ENCODE assay signal across 27 mouse cellular contexts in genomic region chr7:125717612-125718011, GRCm38 (mm10). TPM values are rescaled to one million over a fixed set of nuclear protein-coding genes. Genes with fewer than 3 reads are reported as not detected.
DNase-seq lines count a peak whose midpoint lies in the region; ATAC-seq and TF ChIP-seq lines count a peak whose summit lies in the region.
"Had no signal": no experiment of that assay in that cellular context is flagged by ENCODE, and none has a peak within 500 bp of the region (broad histone marks: within the 10 kb centered on the region; RNA-seq: fewer than 3 reads in every experiment).

No protein-coding gene starts in this region.

- H3K27me3 ChIP-seq in heart, postnatal 0 days (ENCODE audit: control insufficient read depth, insufficient read depth, low read length): no peaks in the 10 kb centered on the region
- 0 out of 2 replicates have a peak, but pooled peaks cover 2% of the 10 kb centered on the region for H3K27me3 ChIP-seq in cerebellum, adult 2 months (ENCODE audit: control insufficient read depth, insufficient read depth, low read length)
- H3K27me3 ChIP-seq: forebrain, embryonic 13.5 days; hindbrain, embryonic 15.5 days; limb, embryonic 13.5 days; liver, embryonic 13.5 days; midbrain, embryonic 13.5 days; neural tube, embryonic 13.5 days; Patski had no signal

- DNase-seq in adrenal gland, postnatal 14 days: peak; percentile 34
- no peak for DNase-seq in adrenal gland, adult 18-20 months (ENCODE audit: low spot score in 2 of 2)
- DNase-seq in heart, postnatal 0 days (ENCODE audit: low spot score): no peak
- no peak for DNase-seq in heart, adult 9 months (ENCODE audit: low spot score in 2 of 2)
- peak; percentile 28 for DNase-seq in lung, postnatal 14 days
- no peak for DNase-seq in lung, adult 2 months
- no peak for DNase-seq in cerebellum, adult 2 months
- DNase-seq: cerebellum, adult 9-10 months; cerebellum, postnatal 36 days; gastrocnemius, postnatal 14 days; heart, postnatal 10 days; liver, embryonic 13.5 days; lung, embryonic 14.5 days; lung, postnatal 4 days; right cerebral cortex, postnatal 14 days; thymus, postnatal 4 days had no signal

- TF ChIP-seq EP300 in heart, postnatal 0 days (IDR thresholded peaks at IDR 0.05; ENCODE audit: low read depth): no peak

- ATAC-seq in heart, postnatal 0 days (ENCODE audit: insufficient read depth, low read depth): no peak
- ATAC-seq: forebrain, embryonic 13.5 days; inflammation-experienced regulatory T-cells, adult 6 months; midbrain, embryonic 13.5 days; Patski had no signal

- H3K9ac ChIP-seq in heart, postnatal 0 days (replicated peaks; ENCODE audit: low read depth, low read length): no peak overlapping the region
- H3K9ac ChIP-seq: forebrain, embryonic 13.5 days; hindbrain, embryonic 15.5 days; limb, embryonic 13.5 days; liver, embryonic 13.5 days; lung, embryonic 14.5 days; midbrain, embryonic 13.5 days; neural tube, embryonic 13.5 days had no signal

- TF ChIP-seq CTCF in heart, postnatal 0 days (IDR thresholded peaks at IDR 0.05; ENCODE audit: low read depth): no peak
- TF ChIP-seq CTCF in lung, adult 2 months (IDR thresholded peaks at IDR 0.05; ENCODE audit: insufficient read depth, low read length): no peak
- TF ChIP-seq CTCF in cerebellum, adult 2 months (IDR thresholded peaks at IDR 0.05; ENCODE audit: borderline replicate concordance, insufficient read depth, low read depth, low read length): no peak

- TF ChIP-seq POLR2A in lung, adult 2 months (IDR thresholded peaks at IDR 0.05; ENCODE audit: borderline replicate concordance, extremely low read depth, low read depth, low read length): no peak
- no peak for TF ChIP-seq POLR2A in cerebellum, adult 2 months (IDR thresholded peaks at IDR 0.05; ENCODE audit: borderline replicate concordance, insufficient read depth, low read length)

- peaks cover 47% of the 10 kb centered on the region for H3K4me1 ChIP-seq in heart, postnatal 0 days (ENCODE audit: control insufficient read depth, insufficient read depth)
- peaks cover 20% of the 10 kb centered on the region for H3K4me1 ChIP-seq in lung, adult 2 months (ENCODE audit: control insufficient read depth, insufficient read depth, low read length)
- peaks cover 3% of the 10 kb centered on the region for H3K4me1 ChIP-seq in cerebellum, adult 2 months (ENCODE audit: control insufficient read depth, insufficient read depth, low read length)
- H3K4me1 ChIP-seq: midbrain, embryonic 13.5 days had no signal

- H3K4me3 ChIP-seq in heart, postnatal 0 days (ENCODE audit: low read depth, low read length): no peak overlapping the region
- H3K4me3 ChIP-seq in lung, adult 2 months (replicated peaks; ENCODE audit: extremely low read depth, low read depth, low read length): no peak overlapping the region
- no peak overlapping the region for H3K4me3 ChIP-seq in cerebellum, adult 2 months (replicated peaks; ENCODE audit: insufficient read depth, low read depth, low read length)
- H3K4me3 ChIP-seq: forebrain, embryonic 13.5 days; hindbrain, embryonic 10.5 days; hindbrain, embryonic 15.5 days; layer of hippocampus, adult 2 months; left cerebral cortex, adult 2 months; limb, embryonic 13.5 days; liver, embryonic 13.5 days; midbrain, embryonic 13.5 days; neural tube, embryonic 13.5 days had no signal

- H3K27ac ChIP-seq in heart, postnatal 0 days (ENCODE audit: low read depth): peak overlapping the region; percentile 74; the same call in 1 of the 2 replicates
- no peak overlapping the region for H3K27ac ChIP-seq in cerebellum, adult 2 months (ENCODE audit: insufficient read depth, low read length)
- H3K27ac ChIP-seq: forebrain, embryonic 13.5 days; hindbrain, embryonic 10.5 days; hindbrain, embryonic 15.5 days; layer of hippocampus, adult 2 months; left cerebral cortex, adult 2 months; limb, embryonic 13.5 days; liver, embryonic 13.5 days; midbrain, embryonic 13.5 days; neural tube, embryonic 13.5 days had no signal

- no peaks in the 10 kb centered on the region for H3K9me3 ChIP-seq in heart, postnatal 0 days (replicated peaks; ENCODE audit: control insufficient read depth, low read length)
- H3K9me3 ChIP-seq: forebrain, embryonic 13.5 days; G1E; hindbrain, embryonic 10.5 days; hindbrain, embryonic 15.5 days; limb, embryonic 13.5 days; liver, embryonic 13.5 days; midbrain, embryonic 13.5 days; neural tube, embryonic 13.5 days had no signal

- no peak overlapping the region for H3K4me2 ChIP-seq in heart, postnatal 0 days (ENCODE audit: low read depth, low read length)
- H3K4me2 ChIP-seq: forebrain, embryonic 13.5 days; hindbrain, embryonic 15.5 days; limb, embryonic 13.5 days; liver, embryonic 13.5 days; lung, embryonic 14.5 days; midbrain, embryonic 13.5 days; neural tube, embryonic 13.5 days had no signal

- no peaks in the 10 kb centered on the region for H3K36me3 ChIP-seq in heart, postnatal 0 days (replicated peaks; ENCODE audit: control insufficient read depth, insufficient read depth, low read length)
- H3K36me3 ChIP-seq: hindbrain, embryonic 15.5 days; limb, embryonic 13.5 days; liver, embryonic 13.5 days; neural tube, embryonic 13.5 days had no signal

RNA-seq across cellular contexts. Expression of gene D430042O09Rik, which starts 9.9 kb away (rescaled TPM):
- 16.6 and 16.7 TPM in 2 replicates for total RNA-seq in adrenal gland, postnatal 14 days (2021)
- 10 to 100 TPM; 18.1 to 25.4 TPM for total RNA-seq in adrenal gland, adult 18-20 months (2021)
- total RNA-seq in heart, postnatal 0 days (2014; rRNA removed; ENCODE audit: low replicate concordance): 19.1 and 23.9 TPM in 2 replicates
- 3.4 and 4.5 TPM in 2 replicates for polyA plus RNA-seq in heart, postnatal 0 days (2015; fragmentation: Nextera tagmentation; extraction: Ambion mirVana)
- 15.9 and 18.4 TPM in 2 replicates for polyA plus RNA-seq in lung, adult 2 months (2012; rRNA removed)
- polyA plus RNA-seq in cerebellum, adult 2 months (2012; rRNA removed): 11.5 and 11.9 TPM in 2 replicates

RNA-seq across cellular contexts. Expression of gene Gtf3c1, which starts 10.0 kb away (rescaled TPM):
- total RNA-seq in adrenal gland, postnatal 14 days (2021): 61.0 and 66.2 TPM in 2 replicates
- 10 to 100 TPM; 51.1 to 67.4 TPM for total RNA-seq in adrenal gland, adult 18-20 months (2021)
- total RNA-seq in heart, postnatal 0 days (2014; rRNA removed; ENCODE audit: low replicate concordance): 66.6 and 70.8 TPM in 2 replicates
- polyA plus RNA-seq in heart, postnatal 0 days (2015; fragmentation: Nextera tagmentation; extraction: Ambion mirVana): 14.5 and 14.9 TPM in 2 replicates
- polyA plus RNA-seq in lung, adult 2 months (2012; rRNA removed): 61.9 and 68.4 TPM in 2 replicates
- polyA plus RNA-seq in cerebellum, adult 2 months (2012; rRNA removed): 51.7 and 53.2 TPM in 2 replicates

Comparison
In these comparisons a context has a peak if more than half of its experiments do, and no peak if none do; other contexts are left out.
1. DNase-seq: peak in adrenal gland, postnatal 14 days (single experiment) and lung, postnatal 14 days (single experiment); none in adrenal gland, adult 18-20 months (0 of 2), heart, postnatal 0 days (single experiment), heart, adult 9 months (0 of 2), lung, adult 2 months (single experiment) and cerebellum, adult 2 months (0 of 2).